Mouse (Mus musculus) G1E (cell line): ENCODE measurements around the gene Tmem217.

Source experiments
- CTCF ChIP-seq: IDR thresholded peaks from 2 replicates; pipeline ENCODE4 v1.5.1; 2012; ENCODE audit warnings: low read depth, low read length, inconsistent platforms, mixed read lengths
- GATA1 ChIP-seq: IDR thresholded peaks from 2 replicates; pipeline ENCODE4 v1.6.1; 2012; ENCODE audit warnings: borderline replicate concordance, low read length, inconsistent platforms, mixed read lengths
- TAL1 ChIP-seq: conservative IDR thresholded peaks from 2 replicates; pipeline ENCODE4 v1.6.1; 2012; ENCODE audit warnings: low read depth, low read length, inconsistent platforms, mixed read lengths

DNA sequence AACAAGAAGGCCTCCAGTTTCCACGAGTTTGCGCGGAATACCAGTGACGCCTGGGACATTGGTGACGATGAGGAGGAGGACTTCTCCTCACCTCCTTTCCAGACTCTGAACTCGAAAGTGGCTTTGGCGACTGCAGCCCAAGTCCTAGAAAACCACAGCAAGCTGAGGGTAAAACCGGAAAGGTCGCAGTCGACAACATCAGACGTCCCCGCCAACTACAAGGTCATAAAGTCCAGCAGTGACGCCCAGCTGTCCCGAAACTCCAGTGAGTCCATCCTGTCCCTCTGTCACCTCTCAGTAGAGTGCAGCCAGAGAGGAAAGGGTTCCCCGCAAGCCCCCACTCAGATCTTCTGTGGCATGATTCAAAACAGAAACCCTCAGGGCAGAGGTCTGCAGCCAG is 16.2 kb upstream of the Tmem217 start:
- TF ChIP-seq CTCF (no peak), TAL1 (no peak), GATA1 (no peak)
